Mouse (Mus musculus) stomach, postnatal 0 days (tissue): Measurements from ENCODE around the gene Gpn3. TPM values are rescaled to one million over a fixed set of nuclear protein-coding genes. Genes with fewer than 3 reads are reported as not detected.

Experiments
- ATAC-seq: fragments of 200-750 bp; cut with Nextera tagmentation; 2 replicates; pipeline ENCODE4 v1.8.0; 2017; ENCODE audit not compliant: low FRiP score, low TSS enrichment
- DNase-seq: peaks from one replicate; pipeline ENCODE4 v3.0.0-alpha.2; 2016; ENCODE audit warnings: low spot score
- H3K27ac ChIP-seq: fragments of 300-500 bp; sonication (generic); replicated peaks from 2 replicates; pipeline ENCODE4 v1.5.1; 2014; ENCODE audit warnings: mild to moderate bottlenecking, control low read depth
- H3K27me3 ChIP-seq: fragments of 300-500 bp; sonication (generic); 2 replicates; pipeline ENCODE4 v1.6.1; 2014; ENCODE audit warnings: low read length; ENCODE audit not compliant: control insufficient read depth, insufficient read depth
- H3K36me3 ChIP-seq: fragments of 300-500 bp; sonication (generic); 2 replicates; pipeline ENCODE4 v1.6.1; 2014; ENCODE audit warnings: low read length, mixed read lengths; ENCODE audit not compliant: control insufficient read depth, insufficient read depth
- H3K4me1 ChIP-seq: fragments of 300-500 bp; sonication (generic); replicated peaks from 2 replicates; pipeline ENCODE4 v1.6.1; 2014; ENCODE audit warnings: antibody characterized with exemption; ENCODE audit not compliant: control insufficient read depth, insufficient read depth
- H3K4me2 ChIP-seq: fragments of 300-500 bp; sonication (generic); replicated peaks from 2 replicates; pipeline ENCODE4 v1.6.1; 2014; ENCODE audit warnings: low read depth, mild to moderate bottlenecking, control low read depth, moderate library complexity
- H3K4me3 ChIP-seq: fragments of 300-500 bp; sonication (generic); 2 replicates; pipeline ENCODE4 v1.5.1; 2014; ENCODE audit warnings: low read depth, low read length, control low read depth
- H3K9ac ChIP-seq: fragments of 300-500 bp; sonication (generic); 2 replicates; pipeline ENCODE4 v1.6.1; 2014; ENCODE audit warnings: mild to moderate bottlenecking, low read length, control low read depth, mixed read lengths
- H3K9me3 ChIP-seq: fragments of 300-500 bp; sonication (generic); 2 replicates; pipeline ENCODE4 v1.6.1; 2016; ENCODE audit warnings: low read length; ENCODE audit not compliant: control insufficient read depth
- CTCF ChIP-seq: IDR thresholded peaks from 2 replicates; pipeline ENCODE4 v1.5.1; 2016; ENCODE audit warnings: antibody characterized with exemption, low read depth, mild to moderate bottlenecking, moderate library complexity
- EP300 ChIP-seq: optimal IDR thresholded peaks from 2 replicates; pipeline ENCODE3; 2016; ENCODE audit warnings: antibody characterized with exemption
- WGBS: fragments of 180-500 bp; shearing (Covaris S2); extraction: QIAGEN DNeasy Blood & Tissue Kit; methylation state at CpG from one replicate; pipeline ENCODE4 v1.1.7; 2014; 5-methylcytosine and 5-hydroxymethylcytosine counted together
- polyA plus RNA-seq: library from polyadenylated mRNA; unstranded; fragments of >200 nt; fragmentation: Nextera tagmentation; extraction: Ambion mirVana; gene quantifications from 2 replicates; pipeline ENCODE4 v1.2.1, GENCODE M21; 2015

The Gpn3 gene
- polyA plus RNA-seq, 1 experiment from 2014 or later, result 41.5 TPM

DNA sequence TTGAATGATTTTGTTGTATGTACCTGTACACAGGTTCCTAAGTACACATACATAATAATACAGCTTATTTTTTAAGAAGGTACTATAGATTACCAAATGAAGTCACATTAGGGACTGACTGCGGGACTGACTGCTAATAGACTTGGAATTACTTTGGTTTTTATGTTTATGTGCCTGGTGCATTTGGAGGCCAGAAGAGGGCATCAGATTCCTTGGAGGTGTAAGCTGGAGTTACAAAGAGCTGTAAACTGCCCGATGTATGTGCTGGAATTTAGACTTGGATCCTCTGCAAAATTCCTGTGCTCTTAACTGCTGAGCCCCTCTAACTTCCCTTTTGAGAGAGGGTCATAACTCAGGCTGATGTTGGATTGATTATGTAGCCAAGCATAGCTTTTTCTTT lies 53.9 kb downstream of the Gpn3 start:
- H3K27ac ChIP-seq, result no peak overlapping the region
- H3K27me3 ChIP-seq, result no peaks in the 10 kb centered on the region
- ATAC-seq (no peak), DNase-seq (no peak)
- no peak overlapping the region for H3K4me2 ChIP-seq
- H3K9me3 ChIP-seq, result no peaks in the 10 kb centered on the region
- H3K36me3 ChIP-seq, result peaks cover 10% of the 10 kb centered on the region
- no peak overlapping the region for H3K9ac ChIP-seq
- TF ChIP-seq CTCF, result peak; percentile 45
- no peak for TF ChIP-seq EP300
- no peaks in the 10 kb centered on the region for H3K4me1 ChIP-seq
- 63% methylated on average over 2 of the region's 2 CpGs for WGBS
- H3K4me3 ChIP-seq, result no peak overlapping the region

DNA sequence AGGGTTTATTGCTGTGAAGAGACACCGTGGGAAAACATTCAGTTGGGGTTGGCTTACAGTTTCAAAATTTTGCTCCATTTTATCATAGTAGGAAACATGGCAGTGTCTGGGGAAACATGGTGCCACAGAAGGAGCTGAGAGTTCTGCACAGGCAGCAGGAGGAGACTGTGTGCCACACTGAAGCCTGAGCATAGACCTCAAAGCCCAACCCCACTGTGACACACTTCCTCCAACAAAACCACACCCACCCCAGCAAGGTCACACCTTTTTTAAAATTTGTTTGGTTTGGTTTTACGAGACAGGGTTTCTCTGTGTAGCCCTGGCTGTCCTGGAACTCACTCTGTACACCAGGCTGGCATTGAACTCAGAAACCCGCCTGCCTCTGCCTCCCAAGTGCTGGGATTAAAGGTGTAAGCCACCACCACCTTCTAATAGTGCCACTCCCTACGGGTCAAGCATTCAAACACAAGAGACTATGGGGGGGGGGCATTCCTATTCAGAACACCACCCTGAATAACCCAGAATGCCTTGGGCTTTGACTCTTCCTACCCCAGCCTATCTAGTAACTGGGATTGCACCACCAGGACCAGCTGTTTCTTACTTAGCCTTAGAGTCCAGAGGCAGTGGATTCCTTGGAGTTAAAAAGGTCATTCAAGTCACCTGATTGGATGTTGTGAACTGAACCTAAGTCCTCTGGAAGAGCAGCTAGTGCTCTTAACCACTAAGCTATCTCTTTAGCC lies 58.5 kb downstream of the Gpn3 start:
- H3K9me3 ChIP-seq, result no peaks in the 10 kb centered on the region
- TF ChIP-seq EP300 (no peak), CTCF (no peak)
- H3K36me3 ChIP-seq, result peaks cover 30% of the 10 kb centered on the region
- H3K27me3 ChIP-seq, result no peaks in the 10 kb centered on the region
- H3K4me2 ChIP-seq, result no peak overlapping the region
- ATAC-seq (no peak), DNase-seq (no peak)
- no peak overlapping the region for H3K9ac ChIP-seq
- no peaks in the 10 kb centered on the region for H3K4me1 ChIP-seq
- WGBS, result 86% methylated on average over 4 of the region's 4 CpGs
- H3K4me3 ChIP-seq, result no peak overlapping the region
- no peak overlapping the region for H3K27ac ChIP-seq

DNA sequence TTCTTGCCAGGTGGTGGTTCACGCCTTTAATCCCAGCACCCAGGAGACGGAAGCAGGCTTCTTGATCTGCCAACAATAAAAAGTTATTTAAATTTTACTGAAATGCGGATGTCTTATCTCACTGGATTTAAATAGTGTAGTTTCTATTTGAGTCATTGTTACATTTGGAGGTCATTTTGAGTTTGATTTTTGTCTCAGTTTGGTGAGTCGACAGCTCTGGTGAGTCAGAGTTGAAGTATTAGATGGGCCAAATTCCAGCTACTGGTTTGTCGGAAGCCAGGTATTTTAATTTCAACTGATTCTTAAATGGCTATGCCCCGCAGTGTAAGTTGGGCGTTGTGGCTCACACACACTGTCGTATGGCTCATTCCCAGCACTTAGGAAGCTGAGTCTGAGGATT lies 59.5 kb downstream of the Gpn3 start:
- no peak for DNase-seq
- Histone ChIP-seq H3K9me3 (no peaks in the 10 kb centered on the region), H3K4me1 (no peaks in the 10 kb centered on the region), H3K4me3 (no peak overlapping the region), H3K36me3 (peaks cover 38% of the 10 kb centered on the region), H3K9ac (no peak overlapping the region), H3K27me3 (no peaks in the 10 kb centered on the region), H3K27ac (no peak overlapping the region), H3K4me2 (no peak overlapping the region)
- no peak for ATAC-seq
- TF ChIP-seq EP300, result no peak
- WGBS, result 71% methylated on average over 8 of the region's 8 CpGs

Other genes starting within 250 kb of the Gpn3 start
- 0.07 TPM in 2 replicates for gene Ccdc63, start 231.1 kb upstream of the Gpn3 start, polyA plus RNA-seq
- 104 and 112 TPM in 2 replicates for gene Ppp1cc, start 213.6 kb upstream of the Gpn3 start, polyA plus RNA-seq
- gene Hvcn1, start 165.1 kb upstream of the Gpn3 start, polyA plus RNA-seq, result 2.8 and 3.1 TPM in 2 replicates
- 2.3 TPM in 2 replicates for gene Tctn1, start 107.4 kb upstream of the Gpn3 start, polyA plus RNA-seq
- gene Pptc7, start 87.5 kb upstream of the Gpn3 start, polyA plus RNA-seq, result 7.8 and 8.2 TPM in 2 replicates
- 5.2 and 5.3 TPM in 2 replicates for gene Rad9b, start 17.6 kb upstream of the Gpn3 start, polyA plus RNA-seq
- gene Vps29, start 17.5 kb upstream of the Gpn3 start, polyA plus RNA-seq, result 187 and 191 TPM in 2 replicates
- gene Fam216a, start 488 bp downstream of the Gpn3 start, polyA plus RNA-seq, result 23.8 and 26.0 TPM in 2 replicates
- gene Arpc3, start 20.0 kb downstream of the Gpn3 start, polyA plus RNA-seq, result 147 TPM in 2 replicates
- gene Anapc7, start 49.8 kb downstream of the Gpn3 start, polyA plus RNA-seq, result 20.7 and 21.7 TPM in 2 replicates
- 24.0 and 27.0 TPM in 2 replicates for gene Atp2a2, start 130.3 kb downstream of the Gpn3 start, polyA plus RNA-seq
- 16.3 and 17.4 TPM in 2 replicates for gene Ift81, start 242.6 kb downstream of the Gpn3 start, polyA plus RNA-seq